Mouse (Mus musculus) frontal cortex, postnatal 10 days (tissue): ENCODE data around the gene Lsm11.
"Not testable (repeated sequence)": the region's sequence is repeated elsewhere in the genome, so short reads cannot be mapped to it uniquely, and the experiment has no call there.

Experiments
- DNase-seq, 2 experiments: peaks; one replicate each; pipeline ENCODE4 v3.0.0; 2022; ENCODE audit warnings: low spot score in 2 of 2, mixed read lengths in 1 of 2

Gene Lsm11

GRCm38 (mm10) chr11:45883270-45883931 is 61.3 kb downstream of the Lsm11 start:
- no peak for DNase-seq

DNA sequence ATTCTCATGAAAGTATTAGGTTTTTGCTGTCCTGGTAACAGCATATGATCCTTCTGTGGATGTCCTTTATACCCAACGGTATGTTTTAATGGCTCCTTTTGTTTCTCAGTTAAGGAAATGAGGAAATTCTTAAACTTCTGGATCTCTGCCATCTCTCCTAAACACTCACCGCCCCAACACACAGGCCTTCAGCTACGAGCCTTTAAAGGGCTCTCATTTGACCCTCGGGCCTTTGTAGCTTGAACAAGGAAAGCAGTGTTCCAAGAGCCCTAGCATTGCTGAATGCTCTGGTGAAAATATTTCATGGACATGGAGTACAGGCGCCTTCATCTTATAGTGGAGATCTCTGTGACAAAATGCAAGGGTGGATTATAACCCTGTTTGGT is 63.1 kb downstream of the Lsm11 start:
- no peak for DNase-seq

GRCm38 (mm10) chr11:45881026-45881682 is 63.6 kb downstream of the Lsm11 start:
- peak in 1 of 2 experiments; percentile 25 for DNase-seq

GRCm38 (mm10) chr11:45879366-45879765 is 65.4 kb downstream of the Lsm11 start:
- DNase-seq, result not testable (repeated sequence)
